Mouse (Mus musculus): ENCODE results near the gene Krtap9-5. TPM values are rescaled to one million over a fixed set of nuclear protein-coding genes. Genes with fewer than 3 reads are reported as not detected.

Krtap9-5 gene
- polyA plus RNA-seq, 2 experiments = not detected

DNA sequence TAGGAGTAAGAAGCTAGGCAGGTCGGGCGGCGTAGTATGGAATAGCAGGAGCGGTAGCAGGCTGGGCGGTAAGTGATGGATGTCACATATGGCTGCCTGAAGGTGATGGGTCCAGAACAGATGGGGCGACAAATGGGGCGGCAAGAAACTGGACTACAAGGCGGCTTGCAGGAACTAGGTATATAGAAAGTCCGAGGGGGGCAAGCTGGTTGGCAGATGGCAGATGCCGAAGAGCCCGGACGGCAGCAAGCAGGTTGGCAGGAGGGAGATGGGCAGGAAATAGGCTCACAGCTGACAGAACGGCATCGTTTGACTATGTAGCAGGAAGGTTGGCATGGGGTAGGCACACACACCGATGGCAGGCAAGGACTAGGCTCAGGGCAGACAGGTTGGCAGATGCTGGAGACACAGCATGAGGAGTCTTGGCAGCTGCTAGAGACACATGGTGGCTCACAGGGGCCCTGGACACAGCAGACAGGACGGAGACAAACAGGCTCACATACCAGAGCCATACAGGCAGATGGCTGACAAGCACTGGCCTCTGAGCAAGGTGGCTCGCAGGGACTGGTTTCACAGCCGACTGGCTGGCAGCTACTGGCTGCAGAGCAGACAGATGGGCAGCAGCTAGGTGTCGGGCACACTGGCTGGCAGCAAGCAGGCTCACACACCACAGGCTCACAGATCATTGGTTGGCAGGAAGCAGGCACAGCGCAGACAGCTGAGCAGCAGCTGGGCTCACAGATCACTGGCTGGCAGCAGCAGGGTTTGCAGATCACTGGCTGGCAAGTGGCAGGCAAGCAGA lies 37.2 kb downstream of the Krtap9-5 start:
- TF ChIP-seq EP300 (IDR thresholded peaks at IDR 0.05; ENCODE audit: low read depth) (no peak), CTCF (IDR thresholded peaks at IDR 0.05; ENCODE audit: low read depth) (no peak)
- Histone ChIP-seq H3K4me1 (replicated peaks; ENCODE audit: control insufficient read depth in 2 of 2, insufficient read depth in 2 of 2, low read length in 1 of 2) (no peaks in the 10 kb centered on the region), H3K4me2 (ENCODE audit: low read depth) (no peak overlapping the region), H3K36me3 (replicated peaks; ENCODE audit: control insufficient read depth, insufficient read depth, low read depth) (no peaks in the 10 kb centered on the region), H3K9me3 (ENCODE audit: control insufficient read depth, low read length) (no peaks in the 10 kb centered on the region), H3K27me3 (ENCODE audit: control insufficient read depth, insufficient read depth, low read length) (no peaks in the 10 kb centered on the region), H3K27ac (no peak overlapping the region), H3K9ac (replicated peaks) (no peak overlapping the region), H3K4me3 (ENCODE audit: insufficient read depth in 1 of 2, low read depth in 2 of 2, low read length in 2 of 2) (no peak overlapping the region)
- DNase-seq (ENCODE audit: low read depth in 3 of 3, low spot score in 3 of 3) = no peak
- WGBS (ENCODE audit: insufficient replicate concordance) = 66% methylated on average over 20 of the region's 20 CpGs
- ATAC-seq (ENCODE audit: insufficient read depth) = no peak

- Histone ChIP-seq H3K4me2 (ENCODE audit: low read depth) (no peak within 1 kb of the TSS), H3K4me1 (replicated peaks; ENCODE audit: control insufficient read depth in 2 of 2, insufficient read depth in 2 of 2, low read length in 1 of 2) (no peaks in the 10 kb centered on the region), H3K9ac (replicated peaks) (no peak within 1 kb of the TSS), H3K9me3 (ENCODE audit: control insufficient read depth, low read length) (no peaks in the 10 kb centered on the region), H3K4me3 (ENCODE audit: insufficient read depth in 1 of 2, low read depth in 2 of 2, low read length in 2 of 2) (no peak within 1 kb of the TSS), H3K36me3 (replicated peaks; ENCODE audit: control insufficient read depth, insufficient read depth, low read depth) (no peaks in the 10 kb centered on the region), H3K27ac (no peak within 1 kb of the TSS), H3K27me3 (ENCODE audit: control insufficient read depth, insufficient read depth, low read length) (no peaks in the 10 kb centered on the region)
- TF ChIP-seq EP300 (IDR thresholded peaks at IDR 0.05; ENCODE audit: low read depth) (no peak), CTCF (IDR thresholded peaks at IDR 0.05; ENCODE audit: low read depth) (no peak)
- 60% methylated on average over 8 of the region's 8 CpGs for WGBS (ENCODE audit: insufficient replicate concordance)
- ATAC-seq (ENCODE audit: insufficient read depth) = no peak
- no peak for DNase-seq (ENCODE audit: low read depth in 3 of 3, low spot score in 3 of 3)
Measured at GRCm38 (mm10) chr11:99986180-99986647, 37.9 kb downstream of the Krtap9-5 start, which contains the start of gene Krtap16-1. Gene Krtap16-1 (minus strand): TSS chr11:99986597.

DNA sequence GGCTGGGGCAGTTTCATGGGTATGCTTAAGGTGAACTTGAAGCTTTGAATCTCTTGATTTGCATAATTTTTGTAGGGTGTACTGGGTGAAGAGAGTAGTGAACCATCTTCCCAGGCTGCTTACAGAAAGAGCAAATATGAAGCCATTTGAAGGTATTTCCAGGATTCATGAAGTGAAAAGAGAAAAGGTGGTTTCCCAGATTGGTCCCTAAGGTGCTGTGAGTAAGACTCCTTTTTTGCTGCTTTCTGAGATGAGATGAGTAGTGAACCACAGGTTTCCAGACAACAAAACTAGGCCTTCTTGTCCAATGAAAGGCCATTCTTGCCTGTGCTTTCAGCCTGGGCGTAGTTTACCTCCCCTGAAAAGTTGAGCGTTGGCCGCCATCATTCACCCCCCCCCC lies 40.3 kb downstream of the Krtap9-5 start:
- Histone ChIP-seq H3K4me2 (ENCODE audit: low read depth) (no peak overlapping the region), H3K9ac (replicated peaks) (no peak overlapping the region), H3K4me1 (replicated peaks; ENCODE audit: control insufficient read depth in 2 of 2, insufficient read depth in 2 of 2, low read length in 1 of 2) (no peaks in the 10 kb centered on the region), H3K36me3 (replicated peaks; ENCODE audit: control insufficient read depth, insufficient read depth, low read depth) (no peaks in the 10 kb centered on the region), H3K27ac (no peak overlapping the region), H3K4me3 (ENCODE audit: insufficient read depth in 1 of 2, low read depth in 2 of 2, low read length in 2 of 2) (no peak overlapping the region), H3K27me3 (ENCODE audit: control insufficient read depth, insufficient read depth, low read length) (no peaks in the 10 kb centered on the region), H3K9me3 (ENCODE audit: control insufficient read depth, low read length) (no peaks in the 10 kb centered on the region)
- DNase-seq (ENCODE audit: low read depth in 3 of 3, low spot score in 3 of 3) = no peak
- no peak for ATAC-seq (ENCODE audit: insufficient read depth)
- WGBS (ENCODE audit: insufficient replicate concordance) = 68% methylated on average over 3 of the region's 3 CpGs
- TF ChIP-seq CTCF (IDR thresholded peaks at IDR 0.05; ENCODE audit: low read depth) (no peak), EP300 (IDR thresholded peaks at IDR 0.05; ENCODE audit: low read depth) (no peak)

DNA sequence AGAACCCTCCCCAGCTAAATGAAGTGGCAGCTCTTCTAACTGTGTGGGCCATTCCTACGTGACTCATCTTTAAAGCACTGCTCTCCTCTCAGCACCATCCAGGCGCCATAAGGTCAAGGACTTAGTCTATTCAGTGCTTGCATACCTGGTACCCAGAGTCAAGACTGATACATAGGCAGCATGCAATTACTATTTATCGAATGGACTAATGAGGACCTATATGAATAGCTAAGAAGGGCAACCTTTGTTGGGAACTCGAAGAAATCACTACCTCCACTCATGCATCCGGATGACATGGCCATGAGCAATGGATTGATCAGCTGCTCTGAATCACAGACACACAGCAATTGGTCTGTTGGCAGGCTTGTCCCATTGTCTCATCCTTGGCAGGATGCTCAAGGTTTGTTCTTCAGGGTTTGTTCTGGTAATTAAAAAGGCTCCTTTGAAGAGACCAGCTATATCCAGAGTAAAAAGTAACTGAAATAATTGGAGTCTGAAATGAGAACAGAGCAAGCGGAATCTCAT lies 41.7 kb downstream of the Krtap9-5 start:
- WGBS (ENCODE audit: insufficient replicate concordance) = 53% methylated on average over 6 of the region's 6 CpGs
- no peak overlapping the region for H3K27ac ChIP-seq
- H3K4me2 ChIP-seq (ENCODE audit: low read depth) = no peak overlapping the region
- no peaks in the 10 kb centered on the region for H3K36me3 ChIP-seq (replicated peaks; ENCODE audit: control insufficient read depth, insufficient read depth, low read depth)
- H3K27me3 ChIP-seq (ENCODE audit: control insufficient read depth, insufficient read depth, low read length) = no peaks in the 10 kb centered on the region
- ATAC-seq (ENCODE audit: insufficient read depth) (no peak), DNase-seq (ENCODE audit: low read depth in 3 of 3, low spot score in 3 of 3) (no peak)
- no peak overlapping the region for H3K4me3 ChIP-seq (ENCODE audit: insufficient read depth in 1 of 2, low read depth in 2 of 2, low read length in 2 of 2)
- no peak overlapping the region for H3K9ac ChIP-seq (replicated peaks)
- TF ChIP-seq CTCF (IDR thresholded peaks at IDR 0.05; ENCODE audit: low read depth) (no peak), EP300 (IDR thresholded peaks at IDR 0.05; ENCODE audit: low read depth) (no peak)
- no peaks in the 10 kb centered on the region for H3K4me1 ChIP-seq (replicated peaks; ENCODE audit: control insufficient read depth in 2 of 2, insufficient read depth in 2 of 2, low read length in 1 of 2)
- H3K9me3 ChIP-seq (ENCODE audit: control insufficient read depth, low read length) = no peaks in the 10 kb centered on the region

DNA sequence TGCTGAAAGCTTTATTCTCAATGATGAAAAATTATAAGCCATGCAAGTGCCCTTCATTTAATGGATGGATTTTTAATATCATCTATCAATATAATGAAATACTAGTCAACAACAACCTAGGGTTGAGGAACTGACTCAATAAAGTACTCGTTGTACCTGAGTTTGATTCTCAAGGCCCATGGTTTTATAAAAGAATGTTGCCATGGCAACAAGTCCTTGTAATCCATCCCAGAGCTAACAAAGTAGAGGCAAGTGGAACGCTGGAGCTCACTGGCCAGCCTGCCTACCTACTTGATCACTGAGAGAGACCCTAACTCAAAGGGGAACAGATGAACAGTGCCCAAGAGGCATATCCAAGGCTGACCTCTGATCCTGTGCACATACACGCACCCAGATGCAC lies 42.3 kb downstream of the Krtap9-5 start:
- Histone ChIP-seq H3K36me3 (replicated peaks; ENCODE audit: control insufficient read depth, insufficient read depth, low read depth) (no peaks in the 10 kb centered on the region), H3K27ac (no peak overlapping the region), H3K4me1 (replicated peaks; ENCODE audit: control insufficient read depth in 2 of 2, insufficient read depth in 2 of 2, low read length in 1 of 2) (no peaks in the 10 kb centered on the region), H3K27me3 (ENCODE audit: control insufficient read depth, insufficient read depth, low read length) (no peaks in the 10 kb centered on the region), H3K9me3 (ENCODE audit: control insufficient read depth, low read length) (no peaks in the 10 kb centered on the region), H3K9ac (replicated peaks) (no peak overlapping the region), H3K4me3 (ENCODE audit: insufficient read depth in 1 of 2, low read depth in 2 of 2, low read length in 2 of 2) (no peak overlapping the region), H3K4me2 (ENCODE audit: low read depth) (no peak overlapping the region)
- DNase-seq (ENCODE audit: low read depth in 3 of 3, low spot score in 3 of 3) (no peak), ATAC-seq (ENCODE audit: insufficient read depth) (no peak)
- 64% methylated on average over 3 of the region's 3 CpGs for WGBS (ENCODE audit: insufficient replicate concordance)
- TF ChIP-seq CTCF (IDR thresholded peaks at IDR 0.05; ENCODE audit: low read depth) (no peak), EP300 (IDR thresholded peaks at IDR 0.05; ENCODE audit: low read depth) (no peak)

Measured in liver, embryonic 14.5 days (tissue).